Mouse (Mus musculus) liver, postnatal 0 days (tissue): ENCODE results near the gene Car10. TPM values are rescaled to one million over a fixed set of nuclear protein-coding genes. Genes with fewer than 3 reads are reported as not detected.

Experiments used
- ATAC-seq: fragments of 200-750 bp; cut with Nextera tagmentation; 2 replicates; pipeline ENCODE4 v1.8.0; 2017; ENCODE audit warnings: mild to moderate bottlenecking, moderate library complexity
- DNase-seq: peaks from one replicate; pipeline ENCODE4 v3.0.0-alpha.2; 2016
- H3K27ac ChIP-seq: fragments of 300-500 bp; sonication (generic); 2 replicates; pipeline ENCODE4 v1.5.1; 2014; ENCODE audit warnings: antibody characterized with exemption, moderate library complexity, mild to moderate bottlenecking, low read depth
- H3K27me3 ChIP-seq: fragments of 300-500 bp; sonication (generic); 2 replicates; pipeline ENCODE4 v1.6.1; 2014; ENCODE audit warnings: low read length, control low read depth, mixed read lengths; ENCODE audit not compliant: insufficient read depth
- H3K36me3 ChIP-seq: fragments of 300-500 bp; sonication (generic); replicated peaks from 2 replicates; pipeline ENCODE4 v1.6.1; 2014; ENCODE audit warnings: mild to moderate bottlenecking, control low read depth, low read length, moderate library complexity, mixed read lengths; ENCODE audit not compliant: insufficient read depth
- H3K4me1 ChIP-seq: fragments of 300-500 bp; sonication (generic); 2 replicates; pipeline ENCODE4 v1.6.1; 2014; ENCODE audit warnings: antibody characterized with exemption, mild to moderate bottlenecking, control low read depth; ENCODE audit not compliant: insufficient read depth
- H3K4me2 ChIP-seq: fragments of 300-500 bp; sonication (generic); 2 replicates; pipeline ENCODE4 v1.6.1; 2014; ENCODE audit warnings: low read depth, mild to moderate bottlenecking, low read length, moderate library complexity, mixed read lengths
- H3K4me3 ChIP-seq: fragments of 300-500 bp; sonication (generic); 2 replicates; pipeline ENCODE4 v1.5.1; 2014; ENCODE audit warnings: low read depth, low read length
- H3K9ac ChIP-seq: fragments of 300-500 bp; sonication (generic); replicated peaks from 2 replicates; pipeline ENCODE4 v1.6.1; 2014; ENCODE audit warnings: mild to moderate bottlenecking, moderate library complexity
- H3K9me3 ChIP-seq: fragments of 300-500 bp; sonication (generic); 2 replicates; pipeline ENCODE4 v1.6.1; 2016; ENCODE audit warnings: mild to moderate bottlenecking, control low read depth, low read length, mixed read lengths
- CTCF ChIP-seq: sonication (generic); IDR thresholded peaks from 2 replicates; pipeline ENCODE4 v1.5.1; 2016; ENCODE audit warnings: antibody characterized with exemption, low read depth
- EP300 ChIP-seq: IDR thresholded peaks from 2 replicates; pipeline ENCODE4 v1.6.1; 2016; ENCODE audit warnings: antibody characterized with exemption, low read depth, mild to moderate bottlenecking
- WGBS: fragments of 180-500 bp; shearing (Covaris S2); extraction: QIAGEN DNeasy Blood & Tissue Kit; methylation state at CpG from one replicate; pipeline ENCODE4 v1.1.7; 2014; ENCODE audit not compliant: insufficient replicate concordance; 5-methylcytosine and 5-hydroxymethylcytosine counted together
- polyA plus RNA-seq: library from polyadenylated mRNA; unstranded; fragments of >200 nt; fragmentation: Nextera tagmentation; extraction: Ambion mirVana; gene quantifications from 2 replicates; pipeline ENCODE4 v1.2.1, GENCODE M21; 2015

Car10 gene
- polyA plus RNA-seq, 1 experiment from 2014 or later: not detected

DNA sequence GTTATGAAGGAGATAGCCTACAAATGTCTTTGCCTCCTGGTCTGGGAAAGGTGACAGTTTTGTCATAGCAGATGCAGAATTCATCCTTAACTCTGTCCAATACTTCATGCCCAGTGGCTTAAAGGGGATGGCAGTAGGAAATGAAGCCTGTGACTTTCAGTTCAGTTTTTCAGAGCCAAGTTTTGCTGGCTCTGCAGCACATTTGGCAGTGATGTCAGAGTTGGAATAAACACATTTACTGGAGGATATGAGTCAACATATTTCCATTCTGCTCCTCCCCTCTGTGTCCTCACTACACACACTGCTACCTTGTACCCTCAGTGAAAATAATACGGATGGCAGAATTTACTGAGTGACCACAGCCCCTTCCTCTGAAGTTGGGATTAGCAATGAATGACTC is 11.6 kb downstream of the Car10 start:
- Histone ChIP-seq H3K4me3 (no peak overlapping the region), H3K4me1 (no peaks in the 10 kb centered on the region), H3K36me3 (no peaks in the 10 kb centered on the region), H3K27me3 (no peaks in the 10 kb centered on the region), H3K4me2 (no peak overlapping the region), H3K27ac (no peak overlapping the region), H3K9ac (no peak overlapping the region), H3K9me3 (no peaks in the 10 kb centered on the region)
- ATAC-seq (no peak), DNase-seq (no peak)
- 44% methylated on average over 1 of the region's 1 CpGs for WGBS
- TF ChIP-seq EP300 (no peak), CTCF (no peak)

GRCm38 (mm10) chr11:93120766-93121415 is 23.1 kb downstream of the Car10 start:
- Histone ChIP-seq H3K4me3 (no peak overlapping the region), H3K4me2 (no peak overlapping the region), H3K27ac (no peak overlapping the region), H3K27me3 (no peaks in the 10 kb centered on the region), H3K36me3 (no peaks in the 10 kb centered on the region), H3K4me1 (no peaks in the 10 kb centered on the region), H3K9me3 (no peaks in the 10 kb centered on the region), H3K9ac (no peak overlapping the region)
- 70% methylated on average over 10 of the region's 10 CpGs for WGBS
- no peak for ATAC-seq
- TF ChIP-seq CTCF: no peak
- TF ChIP-seq EP300: no peak
- DNase-seq: no peak

DNA sequence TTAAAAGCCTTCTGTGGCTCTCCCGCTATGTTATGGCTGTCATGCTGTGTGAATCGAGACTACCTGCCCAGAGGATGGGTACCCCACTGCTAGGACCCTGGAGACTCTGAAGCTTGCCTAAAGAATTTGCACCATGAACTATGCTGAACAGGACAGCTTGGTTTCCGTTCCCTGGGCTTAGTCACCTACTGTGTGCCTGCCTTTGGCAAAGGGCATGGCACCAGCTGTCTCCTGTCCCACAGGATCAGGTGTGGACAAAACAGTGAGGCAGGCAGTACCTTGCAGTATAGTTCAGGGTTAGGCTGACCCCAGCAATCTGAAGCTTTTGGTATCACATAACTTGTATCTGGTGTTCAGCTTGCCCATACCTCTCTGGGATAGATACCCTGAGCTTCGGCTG is 25.9 kb downstream of the Car10 start:
- WGBS: 68% methylated on average over 4 of the region's 4 CpGs
- Histone ChIP-seq H3K27ac (no peak overlapping the region), H3K36me3 (no peaks in the 10 kb centered on the region), H3K27me3 (no peaks in the 10 kb centered on the region), H3K4me1 (no peaks in the 10 kb centered on the region), H3K9ac (no peak overlapping the region), H3K4me3 (no peak overlapping the region), H3K4me2 (no peak overlapping the region), H3K9me3 (no peaks in the 10 kb centered on the region)
- TF ChIP-seq CTCF: no peak
- no peak for TF ChIP-seq EP300
- DNase-seq (no peak), ATAC-seq (no peak)

- TF ChIP-seq EP300 (no peak), CTCF (no peak)
- Histone ChIP-seq H3K4me3 (no peak overlapping the region), H3K9ac (no peak overlapping the region), H3K27me3 (no peaks in the 10 kb centered on the region), H3K4me1 (no peaks in the 10 kb centered on the region), H3K36me3 (no peaks in the 10 kb centered on the region), H3K4me2 (no peak overlapping the region), H3K9me3 (0 out of 2 replicates have a peak, but pooled peaks cover under 1% of the 10 kb centered on the region), H3K27ac (no peak overlapping the region)
- 70% methylated on average over 3 of the region's 3 CpGs for WGBS
- DNase-seq (no peak), ATAC-seq (no peak)
Measured at GRCm38 (mm10) chr11:93126466-93126865, 28.6 kb downstream of the Car10 start.

GRCm38 (mm10) chr11:93128481-93128880 is 30.7 kb downstream of the Car10 start:
- no peak for ATAC-seq
- H3K4me3 ChIP-seq: no peak overlapping the region
- H3K36me3 ChIP-seq: no peaks in the 10 kb centered on the region
- no peak overlapping the region for H3K4me2 ChIP-seq
- no peaks in the 10 kb centered on the region for H3K4me1 ChIP-seq
- H3K27me3 ChIP-seq: no peaks in the 10 kb centered on the region
- no peak overlapping the region for H3K9ac ChIP-seq
- DNase-seq: no peak
- no peak overlapping the region for H3K27ac ChIP-seq
- 0 out of 2 replicates have a peak, but pooled peaks cover 2% of the 10 kb centered on the region for H3K9me3 ChIP-seq
- TF ChIP-seq CTCF (no peak), EP300 (no peak)
- 50% methylated on average over 2 of the region's 2 CpGs for WGBS

GRCm38 (mm10) chr11:93137841-93138240 is 40.0 kb downstream of the Car10 start:
- WGBS: 69% methylated on average over 1 of the region's 1 CpGs
- no peak for ATAC-seq
- Histone ChIP-seq H3K27ac (no peak overlapping the region), H3K9ac (no peak overlapping the region), H3K36me3 (no peaks in the 10 kb centered on the region), H3K4me1 (no peaks in the 10 kb centered on the region), H3K27me3 (no peaks in the 10 kb centered on the region), H3K4me3 (no peak overlapping the region), H3K9me3 (no peaks in the 10 kb centered on the region), H3K4me2 (no peak overlapping the region)
- TF ChIP-seq CTCF (no peak), EP300 (no peak)
- DNase-seq: no peak
